Mouse (Mus musculus) MEL (cell line): ENCODE data around the gene Myl6b.

Experiments used
- CHD2 ChIP-seq: IDR thresholded peaks from 2 replicates; pipeline ENCODE4 v1.6.1; 2011; ENCODE audit warnings: low read length, improper control_type of control experiment
- CTCF ChIP-seq, 3 experiments: IDR thresholded peaks in 2 of 3; conservative IDR thresholded peaks in 1 of 3; 2 replicates each; pipeline ENCODE4 v1.5.1; 2011 to 2012; ENCODE audit warnings: low read length in 3 of 3, low read depth in 2 of 3, mild to moderate bottlenecking in 2 of 3, improper control_type of control experiment in 1 of 3, inconsistent platforms in 1 of 3, mixed read lengths in 1 of 3, moderate library complexity in 1 of 3; ENCODE audit not compliant: control insufficient read depth in 1 of 3, insufficient read depth in 1 of 3, poor library complexity in 1 of 3, severe bottlenecking in 1 of 3
- EP300 ChIP-seq, 2 experiments: IDR thresholded peaks; 2 replicates each; pipeline ENCODE4 v1.6.1; 2011; ENCODE audit warnings: improper control_type of control experiment in 2 of 2, low read length in 2 of 2, low read depth in 1 of 2, mild to moderate bottlenecking in 1 of 2
- GATA1 ChIP-seq: IDR thresholded peaks from 2 replicates; pipeline ENCODE4 v1.6.1; 2011; ENCODE audit warnings: low read depth, low read length, improper control_type of control experiment
- HCFC1 ChIP-seq: IDR thresholded peaks from 2 replicates; pipeline ENCODE4 v1.6.1; 2012; ENCODE audit warnings: low read depth, mild to moderate bottlenecking, inconsistent platforms, low read length, improper control_type of control experiment, moderate library complexity
- JUND ChIP-seq: IDR thresholded peaks from 2 replicates; pipeline ENCODE4 v1.6.1; 2011; ENCODE audit warnings: low read depth, mild to moderate bottlenecking, improper control_type of control experiment, low read length
- NELFE ChIP-seq: IDR thresholded peaks from 2 replicates; pipeline ENCODE4 v1.6.1; 2011; ENCODE audit warnings: low read depth, low read length, improper control_type of control experiment
- POLR2A ChIP-seq, 2 experiments: IDR thresholded peaks; 2 replicates each; pipeline ENCODE4 v1.6.1; 2011 to 2012; ENCODE audit warnings: low read length in 2 of 2, mild to moderate bottlenecking in 2 of 2, control low read depth in 1 of 2, improper control_type of control experiment in 1 of 2, low read depth in 1 of 2, moderate library complexity in 1 of 2; ENCODE audit not compliant: control insufficient read depth in 1 of 2, insufficient read depth in 1 of 2, poor library complexity in 1 of 2
- UBTF ChIP-seq: IDR thresholded peaks from 2 replicates; pipeline ENCODE4 v1.6.1; 2012; ENCODE audit warnings: low read depth, mild to moderate bottlenecking, inconsistent platforms, low read length, improper control_type of control experiment, moderate library complexity, borderline replicate concordance; ENCODE audit not compliant: insufficient read depth
- USF1 ChIP-seq: IDR thresholded peaks from 2 replicates; pipeline ENCODE4 v1.6.1; 2014; ENCODE audit warnings: low read depth, mild to moderate bottlenecking, inconsistent platforms, low read length, improper control_type of control experiment, moderate library complexity
- ZMIZ1 ChIP-seq: IDR thresholded peaks from 2 replicates; pipeline ENCODE4 v1.6.1; 2012; ENCODE audit warnings: low read depth, mild to moderate bottlenecking, inconsistent platforms, low read length, improper control_type of control experiment, moderate library complexity
- ZNF384 ChIP-seq: IDR thresholded peaks from 2 replicates; pipeline ENCODE4 v1.6.1; 2012; ENCODE audit warnings: low read depth, mild to moderate bottlenecking, inconsistent platforms, low read length, improper control_type of control experiment

GRCm38 (mm10) chr10:128545570-128545898 is 47.0 kb upstream of the Myl6b start:
- TF ChIP-seq POLR2A (IDR thresholded peaks at IDR 0.05; ENCODE audit: control insufficient read depth in 1 of 2, insufficient read depth in 1 of 2, low read depth in 1 of 2, low read length in 2 of 2, poor library complexity in 1 of 2) (no peak), CTCF (IDR thresholded peaks at IDR 0.05 in 2 of 3, conservative IDR thresholded peaks at IDR 0.05 in 1 of 3; ENCODE audit: control insufficient read depth in 1 of 3, insufficient read depth in 1 of 3, low read depth in 2 of 3, low read length in 3 of 3, poor library complexity in 1 of 3, severe bottlenecking in 1 of 3) (no peak), HCFC1 (no peak), GATA1 (no peak), JUND (no peak), USF1 (no peak), NELFE (no peak), EP300 (IDR thresholded peaks at IDR 0.05; ENCODE audit: low read depth in 1 of 2, low read length in 2 of 2) (no peak), ZMIZ1 (no peak), CHD2 (no peak), UBTF (no peak), ZNF384 (no peak)
